Mouse (Mus musculus) intestine, embryonic 15.5 days (tissue): ENCODE measurements around the gene Tatdn3. TPM values are rescaled to one million over a fixed set of nuclear protein-coding genes. Genes with fewer than 3 reads are reported as not detected.
"Not testable (repeated sequence)": the region's sequence is repeated elsewhere in the genome, so short reads cannot be mapped to it uniquely, and the experiment has no call there.

Source experiments
- ATAC-seq: fragments of 200-750 bp; cut with Nextera tagmentation; 2 replicates; pipeline ENCODE4 v1.8.0; 2017; ENCODE audit warnings: moderate TSS enrichment, moderate library complexity
- H3K27ac ChIP-seq: fragments of 300-500 bp; sonication (generic); 2 replicates; pipeline ENCODE4 v1.5.1; 2015; ENCODE audit warnings: mild to moderate bottlenecking, inconsistent platforms
- H3K27me3 ChIP-seq: fragments of 300-500 bp; sonication (generic); replicated peaks from 2 replicates; pipeline ENCODE4 v1.6.1; 2015; ENCODE audit warnings: inconsistent platforms
- H3K36me3 ChIP-seq: fragments of 300-500 bp; sonication (generic); 2 replicates; pipeline ENCODE4 v1.6.1; 2015; ENCODE audit warnings: inconsistent platforms
- H3K4me1 ChIP-seq: fragments of 300-500 bp; sonication (generic); replicated peaks from 2 replicates; pipeline ENCODE4 v1.6.1; 2015; ENCODE audit warnings: inconsistent platforms
- H3K4me2 ChIP-seq: fragments of 300-500 bp; sonication (generic); replicated peaks from 2 replicates; pipeline ENCODE4 v1.6.1; 2015; ENCODE audit warnings: mild to moderate bottlenecking, inconsistent platforms
- H3K4me3 ChIP-seq: fragments of 300-500 bp; sonication (generic); replicated peaks from 2 replicates; pipeline ENCODE4 v1.5.1; 2015; ENCODE audit warnings: inconsistent platforms
- H3K9ac ChIP-seq: fragments of 300-500 bp; sonication (generic); 2 replicates; pipeline ENCODE4 v1.6.1; 2015; ENCODE audit warnings: inconsistent platforms
- H3K9me3 ChIP-seq: fragments of 300-500 bp; sonication (generic); 2 replicates; pipeline ENCODE4 v1.6.1; 2016; ENCODE audit warnings: inconsistent platforms
- WGBS: fragments of 180-500 bp; shearing (Covaris S2); methylation state at CpG from one replicate; pipeline ENCODE4 v1.1.7; 2015; 5-methylcytosine and 5-hydroxymethylcytosine counted together
- polyA plus RNA-seq: library from polyadenylated mRNA; unstranded; fragments of >200 nt; fragmentation: Nextera tagmentation; extraction: Ambion mirVana; gene quantifications from 2 replicates; pipeline ENCODE4 v1.2.1, GENCODE M21; 2015

Gene Tatdn3
- polyA plus RNA-seq, 1 experiment from 2014 or later = 12.6 TPM

GRCm38 (mm10) chr1:191025016-191026012, 37.4 kb downstream of the Tatdn3 start:
- peak overlapping the region; percentile 86 for H3K4me3 ChIP-seq
- peak overlapping the region; percentile 95 for H3K4me2 ChIP-seq
- 3% methylated on average over 66 of the region's 69 CpGs for WGBS
- no peaks in the 10 kb centered on the region for H3K27me3 ChIP-seq
- H3K27ac ChIP-seq = peak overlapping the region; percentile 73
- H3K36me3 ChIP-seq = 0 out of 2 replicates have a peak, but pooled peaks cover 3% of the 10 kb centered on the region
- peak; percentile 39 for ATAC-seq
- H3K9ac ChIP-seq = peak overlapping the region; percentile 84
- H3K4me1 ChIP-seq = peaks cover 12% of the 10 kb centered on the region
- no peaks in the 10 kb centered on the region for H3K9me3 ChIP-seq

DNA sequence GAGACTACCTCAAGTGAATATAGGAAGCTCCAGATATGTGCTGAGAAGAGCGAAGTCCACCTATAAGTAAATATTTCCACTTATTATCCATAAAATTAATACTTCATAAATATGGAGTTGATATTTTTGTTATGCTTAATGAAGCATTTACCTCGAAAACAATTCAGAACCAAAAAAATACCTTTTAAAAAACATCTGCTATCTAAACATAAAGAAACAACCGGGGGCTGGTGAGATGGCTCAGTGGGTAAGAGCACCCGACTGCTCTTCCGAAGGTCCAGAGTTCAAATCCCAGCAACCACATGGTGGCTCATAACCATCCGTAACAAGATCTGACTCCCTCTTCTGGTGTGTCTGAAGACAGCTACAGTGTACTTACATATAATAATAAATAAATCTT, 38.9 kb downstream of the Tatdn3 start:
- WGBS = 94% methylated on average over 6 of the region's 6 CpGs
- H3K4me1 ChIP-seq = peaks cover 12% of the 10 kb centered on the region
- ATAC-seq = not testable (repeated sequence)

DNA sequence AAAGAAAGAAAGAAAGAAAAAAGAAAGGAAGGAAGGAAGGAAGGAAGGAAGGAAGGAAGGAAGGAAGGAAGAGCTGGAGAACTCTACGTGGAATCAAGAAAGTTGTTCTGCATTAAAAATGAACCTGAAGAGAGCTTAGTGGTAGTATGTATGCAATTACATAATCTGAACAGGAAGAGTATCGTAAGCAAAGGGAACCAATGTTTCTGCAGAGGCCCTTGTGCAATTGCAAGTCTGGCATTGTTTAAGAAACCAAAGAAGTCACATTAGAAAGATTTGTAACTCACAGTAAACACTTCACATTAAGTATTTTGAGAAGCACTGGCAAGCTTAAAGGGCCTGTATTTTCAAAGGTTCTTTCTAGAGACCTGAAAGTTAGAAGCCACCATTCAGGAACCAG, 39.6 kb downstream of the Tatdn3 start:
- Histone ChIP-seq H3K4me3 (no peak overlapping the region), H3K4me1 (peaks cover 12% of the 10 kb centered on the region), H3K36me3 (0 out of 2 replicates have a peak, but pooled peaks cover 5% of the 10 kb centered on the region), H3K27me3 (no peaks in the 10 kb centered on the region), H3K27ac (no peak overlapping the region), H3K9ac (no peak overlapping the region), H3K4me2 (no peak overlapping the region), H3K9me3 (no peaks in the 10 kb centered on the region)
- WGBS = 73% methylated on average over 2 of the region's 2 CpGs
- ATAC-seq = no peak

More for the DNA sequence above, 38.9 kb downstream of the Tatdn3 start:
- not testable (repeated sequence) for H3K36me3 ChIP-seq, H3K9ac ChIP-seq, H3K4me2 ChIP-seq, H3K27ac ChIP-seq, H3K27me3 ChIP-seq, H3K9me3 ChIP-seq, H3K4me3 ChIP-seq

DNA sequence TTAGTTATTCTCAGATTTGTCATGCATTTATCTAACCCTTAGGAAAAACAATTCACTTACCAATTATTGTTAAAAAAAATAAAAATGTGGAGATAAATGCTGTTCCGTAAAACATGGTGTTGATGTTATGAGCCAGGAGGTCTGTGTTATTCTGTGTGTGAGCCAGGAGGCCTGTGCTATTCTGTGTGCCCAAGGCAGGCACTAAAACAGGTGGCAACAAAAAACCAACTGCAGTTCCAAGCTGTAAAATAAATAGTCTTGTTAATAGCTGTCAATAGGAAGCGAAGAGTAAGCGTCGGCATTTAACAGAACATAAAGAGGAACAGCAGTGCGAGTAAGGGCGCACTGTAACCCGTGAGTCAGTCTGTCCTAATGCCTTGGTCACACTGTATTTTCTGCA, 41.7 kb downstream of the Tatdn3 start:
- H3K4me3 ChIP-seq = no peak overlapping the region
- no peak for ATAC-seq
- 88% methylated on average over 7 of the region's 7 CpGs for WGBS
- 0 out of 2 replicates have a peak, but pooled peaks cover 5% of the 10 kb centered on the region for H3K36me3 ChIP-seq
- peaks cover 7% of the 10 kb centered on the region for H3K4me1 ChIP-seq
- H3K9ac ChIP-seq = no peak overlapping the region
- no peak overlapping the region for H3K27ac ChIP-seq
- no peaks in the 10 kb centered on the region for H3K27me3 ChIP-seq
- H3K9me3 ChIP-seq = no peaks in the 10 kb centered on the region
- H3K4me2 ChIP-seq = no peak overlapping the region

GRCm38 (mm10) chr1:191020217-191020924, 42.4 kb downstream of the Tatdn3 start:
- WGBS = 85% methylated on average over 3 of the region's 3 CpGs
- Histone ChIP-seq H3K4me2 (no peak overlapping the region), H3K36me3 (0 out of 2 replicates have a peak, but pooled peaks cover 5% of the 10 kb centered on the region), H3K4me3 (no peak overlapping the region), H3K9ac (no peak overlapping the region), H3K27me3 (no peaks in the 10 kb centered on the region), H3K27ac (no peak overlapping the region), H3K4me1 (peaks cover 7% of the 10 kb centered on the region), H3K9me3 (no peaks in the 10 kb centered on the region)
- ATAC-seq = no peak

DNA sequence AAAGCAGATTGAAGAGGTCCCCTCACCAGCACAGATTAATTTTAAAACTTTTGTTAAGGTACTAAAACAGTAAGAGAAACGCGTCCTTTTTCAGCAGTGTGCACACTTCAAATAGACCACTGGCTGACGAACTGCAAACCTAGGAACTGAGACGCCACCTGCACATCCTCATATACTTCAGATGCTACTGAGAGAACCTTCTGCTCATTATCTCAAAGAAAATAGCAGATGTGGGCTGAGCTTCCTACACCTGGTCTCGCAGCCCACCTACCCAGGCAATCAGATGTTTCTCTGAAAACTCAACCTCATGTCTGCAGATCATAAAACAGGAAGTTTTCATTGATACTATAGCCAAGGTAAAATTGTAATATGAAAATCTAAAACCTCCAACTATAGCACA, 42.9 kb downstream of the Tatdn3 start:
- H3K4me2 ChIP-seq = no peak overlapping the region
- 88% methylated on average over 5 of the region's 5 CpGs for WGBS

DNA sequence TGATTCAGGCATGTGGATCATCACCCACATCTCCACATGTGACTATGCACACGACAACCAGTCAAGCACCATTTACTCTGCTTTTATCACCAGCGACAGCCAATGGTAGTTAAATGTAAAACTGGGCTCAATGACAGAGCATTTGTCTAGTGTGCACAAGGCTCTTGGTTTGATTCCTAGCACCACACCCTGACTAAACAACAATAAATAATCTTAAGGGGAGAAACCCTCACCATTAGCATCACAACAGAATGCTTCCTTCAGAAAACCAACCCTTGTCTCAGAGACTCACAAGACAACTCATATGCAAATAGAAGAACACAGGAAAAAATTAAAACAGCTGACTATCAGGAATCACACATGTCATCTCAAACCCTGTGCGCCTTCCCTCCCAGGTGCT, 48.5 kb downstream of the Tatdn3 start:
- Histone ChIP-seq H3K4me3 (no peak overlapping the region), H3K4me2 (no peak overlapping the region), H3K27ac (no peak overlapping the region), H3K27me3 (no peaks in the 10 kb centered on the region), H3K9me3 (no peaks in the 10 kb centered on the region), H3K4me1 (no peaks in the 10 kb centered on the region), H3K36me3 (peaks cover 10% of the 10 kb centered on the region), H3K9ac (no peak overlapping the region)
- ATAC-seq = no peak
- 95% methylated on average over 3 of the region's 3 CpGs for WGBS

More for the DNA sequence above, 42.9 kb downstream of the Tatdn3 start:
- H3K27me3 ChIP-seq = no peaks in the 10 kb centered on the region
- H3K4me3 ChIP-seq = no peak overlapping the region
- 0 out of 2 replicates have a peak, but pooled peaks cover 5% of the 10 kb centered on the region for H3K36me3 ChIP-seq
- ATAC-seq = no peak
- peaks cover 2% of the 10 kb centered on the region; the same call in 1 of the 2 replicates for H3K4me1 ChIP-seq
- no peak overlapping the region for H3K9ac ChIP-seq
- no peaks in the 10 kb centered on the region for H3K9me3 ChIP-seq
- H3K27ac ChIP-seq = no peak overlapping the region

GRCm38 (mm10) chr1:191008707-191009106, 54.0 kb downstream of the Tatdn3 start:
- Histone ChIP-seq H3K27ac (no peak overlapping the region), H3K4me2 (no peak overlapping the region), H3K27me3 (no peaks in the 10 kb centered on the region), H3K9ac (no peak overlapping the region), H3K9me3 (no peaks in the 10 kb centered on the region), H3K4me1 (no peaks in the 10 kb centered on the region), H3K4me3 (no peak overlapping the region), H3K36me3 (peaks cover 15% of the 10 kb centered on the region)
- ATAC-seq = no peak
- WGBS = 98% methylated on average over 5 of the region's 5 CpGs

- no peak overlapping the region for H3K4me3 ChIP-seq
- no peak for ATAC-seq
- no peaks in the 10 kb centered on the region for H3K27me3 ChIP-seq
- H3K4me1 ChIP-seq = no peaks in the 10 kb centered on the region
- H3K27ac ChIP-seq = no peak overlapping the region
- 67% methylated on average over 6 of the region's 6 CpGs for WGBS
- H3K36me3 ChIP-seq = 0 out of 2 replicates have a peak, but pooled peaks cover 3% of the 10 kb centered on the region
- H3K4me2 ChIP-seq = no peak overlapping the region
- no peaks in the 10 kb centered on the region for H3K9me3 ChIP-seq
- no peak overlapping the region for H3K9ac ChIP-seq
Measured at GRCm38 (mm10) chr1:191002201-191002600, 60.5 kb downstream of the Tatdn3 start.

- Histone ChIP-seq H3K27ac (no peak overlapping the region), H3K4me2 (no peak overlapping the region), H3K27me3 (no peaks in the 10 kb centered on the region), H3K9ac (no peak overlapping the region), H3K4me3 (no peak overlapping the region), H3K9me3 (no peaks in the 10 kb centered on the region), H3K4me1 (no peaks in the 10 kb centered on the region), H3K36me3 (0 out of 2 replicates have a peak, but pooled peaks cover 3% of the 10 kb centered on the region)
- ATAC-seq = no peak
- 89% methylated on average over 3 of the region's 3 CpGs for WGBS
Measured at GRCm38 (mm10) chr1:191000686-191001085, 62.0 kb downstream of the Tatdn3 start.

GRCm38 (mm10) chr1:190998027-190998426, 64.7 kb downstream of the Tatdn3 start:
- Histone ChIP-seq H3K9ac (no peak overlapping the region), H3K4me1 (no peaks in the 10 kb centered on the region), H3K9me3 (no peaks in the 10 kb centered on the region), H3K4me2 (no peak overlapping the region), H3K27ac (no peak overlapping the region), H3K4me3 (no peak overlapping the region), H3K36me3 (no peaks in the 10 kb centered on the region), H3K27me3 (no peaks in the 10 kb centered on the region)
- ATAC-seq = no peak
- WGBS = 74% methylated on average over 1 of the region's 1 CpGs

DNA sequence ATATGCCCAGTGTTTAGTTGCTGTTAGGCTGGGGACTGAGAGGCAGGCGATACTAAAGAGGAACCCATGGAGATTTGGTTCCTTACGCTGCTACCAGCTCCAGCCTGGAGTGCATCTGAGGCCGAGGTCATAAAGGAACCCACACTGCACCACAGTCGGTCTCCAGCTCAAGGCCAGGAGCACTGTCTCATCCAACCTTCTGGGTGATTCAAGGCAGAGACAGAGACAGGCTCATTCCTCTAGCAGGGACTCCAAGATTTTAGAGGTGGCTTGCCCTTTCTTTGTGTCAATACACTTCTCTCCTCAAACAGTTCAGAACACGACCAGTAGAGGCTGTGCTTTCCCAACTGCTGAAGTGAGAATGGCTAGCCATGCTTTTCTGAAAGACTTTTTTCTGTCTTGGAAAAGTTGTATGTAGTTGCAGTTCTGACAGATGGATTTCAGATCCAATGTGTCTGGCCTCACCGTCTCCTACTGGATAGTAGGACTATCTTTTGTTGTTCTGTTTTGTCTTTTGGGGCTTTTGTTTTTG, 66.3 kb downstream of the Tatdn3 start:
- Histone ChIP-seq H3K4me1 (no peaks in the 10 kb centered on the region), H3K27ac (no peak overlapping the region), H3K9me3 (no peaks in the 10 kb centered on the region), H3K27me3 (no peaks in the 10 kb centered on the region), H3K9ac (no peak overlapping the region), H3K4me2 (no peak overlapping the region), H3K4me3 (no peak overlapping the region), H3K36me3 (no peaks in the 10 kb centered on the region)
- ATAC-seq = no peak
- WGBS = 67% methylated on average over 6 of the region's 6 CpGs
